Mouse (Mus musculus) G1E (cell line): ENCODE measurements at regions not wholly inside any gene's neighbourhood (a gene's known extent, or its start where the extent isn't known, plus 50 kb on each side); places are given as distances from the start of the nearest gene placed in this dataset.

Experiments
- CTCF ChIP-seq: IDR thresholded peaks from 2 replicates; pipeline ENCODE4 v1.5.1; 2012; ENCODE audit warnings: low read depth, low read length, inconsistent platforms, mixed read lengths
- TAL1 ChIP-seq: conservative IDR thresholded peaks from 2 replicates; pipeline ENCODE4 v1.6.1; 2012; ENCODE audit warnings: low read depth, low read length, inconsistent platforms, mixed read lengths

DNA sequence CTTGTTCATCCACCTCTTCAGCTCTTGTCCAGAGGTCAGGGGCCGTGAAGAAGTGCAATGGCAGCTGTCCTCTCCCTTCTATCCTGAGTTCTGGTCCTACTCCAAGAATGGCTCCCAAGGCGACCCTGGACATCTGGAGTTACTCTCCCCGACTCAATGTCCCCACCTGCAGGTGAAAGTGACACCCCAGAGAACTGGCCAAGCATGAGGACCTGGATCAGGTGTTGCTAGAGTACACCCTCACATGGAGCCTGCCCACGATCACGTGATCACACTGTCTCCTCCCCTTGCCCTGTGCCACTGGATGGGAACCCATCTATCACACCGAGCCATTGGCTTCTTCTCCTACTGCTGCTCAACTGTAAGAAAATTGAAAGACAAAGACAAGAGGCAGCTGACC, 122.7 kb upstream of the Aldh1b1 start:
- no peak for TF ChIP-seq CTCF
- TF ChIP-seq TAL1, result no peak
